ENCODE assay signal across 29 mouse cellular contexts in the genomic region with DNA sequence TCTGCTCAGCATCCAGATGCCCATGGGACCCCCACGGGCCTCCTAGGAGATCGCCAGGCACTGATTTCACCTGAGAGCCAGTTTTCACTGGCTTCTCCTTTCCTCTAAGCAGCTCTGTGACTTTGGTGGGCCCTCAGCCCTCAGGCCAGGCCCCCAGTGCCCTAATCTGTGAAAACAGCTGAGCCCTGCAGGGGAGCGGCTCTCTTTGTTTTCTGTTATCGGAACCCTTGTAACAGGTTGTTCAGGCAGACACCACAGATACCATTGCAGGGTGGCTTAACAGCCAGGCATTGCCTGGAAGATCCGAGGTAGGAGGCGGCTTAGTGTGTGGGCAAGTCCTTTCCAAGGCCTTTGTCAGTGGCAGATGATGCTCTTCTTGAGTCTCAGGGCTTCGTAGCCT. TPM values are rescaled to one million over a fixed set of nuclear protein-coding genes. Genes with fewer than 3 reads are reported as not detected.
DNase-seq lines count a peak whose midpoint lies in the region; ATAC-seq lines count a peak whose summit lies in the region.
"Had no signal": no experiment of that assay in that cellular context is flagged by ENCODE, and none has a peak within 500 bp of the region (broad histone marks: within the 10 kb centered on the region; RNA-seq: fewer than 3 reads in every experiment).

No protein-coding gene starts in this region.

- H3K4me1 ChIP-seq in midbrain, embryonic 10.5 days, result peaks cover 23% of the 10 kb centered on the region
- peaks cover 19% of the 10 kb centered on the region for H3K4me1 ChIP-seq in midbrain, embryonic 13.5 days (replicated peaks)
- no peaks in the 10 kb centered on the region; the same call in 1 of the 2 replicates for H3K4me1 ChIP-seq in liver, embryonic 15.5 days (replicated peaks)
- H3K4me1 ChIP-seq: intestine, embryonic 15.5 days had no signal

- no peak overlapping the region for H3K9ac ChIP-seq in midbrain, embryonic 13.5 days (replicated peaks)
- no peak overlapping the region for H3K9ac ChIP-seq in liver, embryonic 15.5 days
- H3K9ac ChIP-seq: forebrain, postnatal 0 days; hindbrain, embryonic 15.5 days; intestine, embryonic 15.5 days; limb, embryonic 12.5 days had no signal

- H3K4me2 ChIP-seq in midbrain, embryonic 13.5 days (replicated peaks), result no peak overlapping the region
- no peak overlapping the region for H3K4me2 ChIP-seq in liver, embryonic 15.5 days
- H3K4me2 ChIP-seq: hindbrain, embryonic 15.5 days; intestine, embryonic 15.5 days; limb, embryonic 12.5 days had no signal

- H3K27me3 ChIP-seq in midbrain, embryonic 10.5 days (ENCODE audit: low read depth, poor library complexity, severe bottlenecking), result 0 out of 2 replicates have a peak, but pooled peaks cover 9% of the 10 kb centered on the region
- no peaks in the 10 kb centered on the region; the same call in 1 of the 2 replicates for H3K27me3 ChIP-seq in midbrain, embryonic 13.5 days
- no peaks in the 10 kb centered on the region for H3K27me3 ChIP-seq in liver, embryonic 15.5 days
- H3K27me3 ChIP-seq: hindbrain, embryonic 15.5 days; intestine, embryonic 15.5 days had no signal

- 0 out of 2 replicates have a peak overlapping the region, but pooled peaks have one; percentile 9 for H3K27ac ChIP-seq in midbrain, embryonic 10.5 days (replicated peaks)
- no peak overlapping the region for H3K27ac ChIP-seq in midbrain, embryonic 13.5 days
- no peak overlapping the region for H3K27ac ChIP-seq in liver, embryonic 15.5 days (replicated peaks)
- H3K27ac ChIP-seq: forebrain, embryonic 10.5 days; heart, adult 2 months; hindbrain, embryonic 15.5 days; intestine, embryonic 15.5 days; layer of hippocampus, adult 2 months; stomach, postnatal 0 days had no signal

- WGBS in midbrain, embryonic 10.5 days, result 37% methylated on average over 7 of the region's 7 CpGs
- 45% methylated on average over 7 of the region's 7 CpGs for WGBS in midbrain, embryonic 13.5 days
- 38% methylated on average over 7 of the region's 7 CpGs for WGBS in liver, embryonic 15.5 days (ENCODE audit: insufficient replicate concordance)

- intact Hi-C loops in heart, postnatal 14 days (cut with DNase I), result no loop called here
- intact Hi-C loops in left cerebral cortex, postnatal 36 days (cut with DNase I), result loop anchor here (10.0 kb wide), 1 partner anchor 736 kb away; no protein-coding TSS in a partner anchor

- H3K9me3 ChIP-seq in midbrain, embryonic 10.5 days (replicated peaks), result no peaks in the 10 kb centered on the region
- H3K9me3 ChIP-seq in midbrain, embryonic 13.5 days, result no peaks in the 10 kb centered on the region
- H3K9me3 ChIP-seq in liver, embryonic 15.5 days (replicated peaks), result no peaks in the 10 kb centered on the region
- H3K9me3 ChIP-seq: forebrain, embryonic 10.5 days; hindbrain, embryonic 15.5 days; intestine, embryonic 15.5 days had no signal

- H3K4me3 ChIP-seq in midbrain, embryonic 10.5 days, result no peak overlapping the region
- no peak overlapping the region for H3K4me3 ChIP-seq in midbrain, embryonic 13.5 days (replicated peaks)
- H3K4me3 ChIP-seq in liver, embryonic 15.5 days (replicated peaks), result no peak overlapping the region
- H3K4me3 ChIP-seq: forebrain, embryonic 10.5 days; heart, adult 2 months; hindbrain, embryonic 15.5 days; intestine, embryonic 15.5 days; layer of hippocampus, adult 2 months; limb, embryonic 12.5 days had no signal

- peak; percentile 73 for DNase-seq in heart, adult 11 months
- DNase-seq in heart, postnatal 14 days, result no peak
- DNase-seq in midbrain, embryonic 10.5 days (ENCODE audit: low spot score), result no peak
- no peak for DNase-seq in embryo, embryonic 9.5 days (ENCODE audit: extremely low spot score)
- DNase-seq in cerebellum, adult 8-10 months, result no peak
- no peak for DNase-seq in left cerebral cortex, postnatal 36 days (ENCODE audit: low spot score in 2 of 2)
- DNase-seq: adrenal gland, postnatal 10 days; cerebellum, adult 2 months; cerebellum, postnatal 36 days; forebrain, postnatal 0 days; gastrocnemius, postnatal 14 days; heart, adult 2 months; heart, postnatal 10 days; kidney, adult 8-10 months; kidney, postnatal 14 days; lung, adult 2 months; lung, postnatal 36 days; thymus, adult 2 months; thymus, postnatal 4 days had no signal

- no peaks in the 10 kb centered on the region for H3K36me3 ChIP-seq in midbrain, embryonic 10.5 days
- H3K36me3 ChIP-seq in midbrain, embryonic 13.5 days, result no peaks in the 10 kb centered on the region
- H3K36me3 ChIP-seq in liver, embryonic 15.5 days (replicated peaks), result no peaks in the 10 kb centered on the region
- H3K36me3 ChIP-seq: forebrain, embryonic 10.5 days; hindbrain, embryonic 15.5 days; intestine, embryonic 15.5 days; limb, embryonic 12.5 days had no signal

- no peak for ATAC-seq in midbrain, embryonic 13.5 days
- peak; percentile 77 for ATAC-seq in liver, embryonic 15.5 days (ENCODE audit: insufficient read depth)
- ATAC-seq: forebrain, postnatal 0 days; intestine, embryonic 15.5 days had no signal

RNA-seq across cellular contexts. Expression of a gene that starts 51.8 kb away (rescaled TPM):
- total RNA-seq in heart, postnatal 14 days (2021), result 1 to 10 TPM in 1 of 2 experiments, under 1 TPM in 1; 0.80 to 1.1 TPM
- 0.19 and 0.25 TPM in 2 replicates for polyA plus RNA-seq in midbrain, embryonic 10.5 days (2016; fragmentation: Nextera tagmentation; extraction: Ambion mirVana)
- polyA plus RNA-seq in midbrain, embryonic 13.5 days (2015; fragmentation: Nextera tagmentation; extraction: Ambion mirVana), result 0.19 TPM in 2 replicates
- polyA plus RNA-seq in liver, embryonic 15.5 days (2015; fragmentation: Nextera tagmentation; extraction: Ambion mirVana), result 0.03 TPM in 1 of 2 replicates, not detected in the other
- total RNA-seq in left cerebral cortex, postnatal 36 days (2021), result under 1 TPM; 0.32 to 0.43 TPM
- total RNA-seq: monocyte, adult 5-6 weeks; neutrophil, adult 5-6 weeks had no signal
